15 mouse cellular contexts compared by ENCODE assay signal in genomic region chr1:92327141-92327540, GRCm38 (mm10).
"Had no signal": no experiment of that assay in that cellular context is flagged by ENCODE, and none has a peak within 500 bp of the region (broad histone marks: within the 10 kb centered on the region; RNA-seq: fewer than 3 reads in every experiment).

No protein-coding gene starts in this region.

- H3K27ac ChIP-seq: neural tube, embryonic 12.5 days; neural tube, embryonic 13.5 days; neural tube, embryonic 15.5 days; stomach, embryonic 15.5 days had no signal

- DNase-seq: retina, postnatal 1 day; right cerebral cortex, adult 18-20 months; right cerebral cortex, postnatal 14 days; right cerebral cortex, postnatal 25 days; right cerebral cortex, postnatal 4 days; spleen, adult 18-20 months; thymus, adult 2 months; thymus, postnatal 14 days; thymus, postnatal 25 days; thymus, postnatal 36 days; thymus, postnatal 4 days had no signal

- H3K36me3 ChIP-seq: neural tube, embryonic 12.5 days; neural tube, embryonic 13.5 days; neural tube, embryonic 15.5 days; stomach, embryonic 15.5 days had no signal

- H3K9ac ChIP-seq: neural tube, embryonic 12.5 days; neural tube, embryonic 13.5 days; neural tube, embryonic 15.5 days; stomach, embryonic 15.5 days had no signal

- H3K27me3 ChIP-seq: neural tube, embryonic 12.5 days; neural tube, embryonic 13.5 days; neural tube, embryonic 15.5 days; stomach, embryonic 15.5 days had no signal

- H3K4me1 ChIP-seq: neural tube, embryonic 15.5 days; stomach, embryonic 15.5 days had no signal

- H3K4me3 ChIP-seq: neural tube, embryonic 12.5 days; neural tube, embryonic 13.5 days; neural tube, embryonic 15.5 days; stomach, embryonic 15.5 days had no signal

- H3K9me3 ChIP-seq: neural tube, embryonic 12.5 days; neural tube, embryonic 13.5 days; neural tube, embryonic 15.5 days; stomach, embryonic 15.5 days had no signal

- H3K4me2 ChIP-seq: neural tube, embryonic 12.5 days; neural tube, embryonic 13.5 days; neural tube, embryonic 15.5 days; stomach, embryonic 15.5 days had no signal
